Mouse (Mus musculus): ENCODE results near the gene Emg1.

Emg1 gene

DNA sequence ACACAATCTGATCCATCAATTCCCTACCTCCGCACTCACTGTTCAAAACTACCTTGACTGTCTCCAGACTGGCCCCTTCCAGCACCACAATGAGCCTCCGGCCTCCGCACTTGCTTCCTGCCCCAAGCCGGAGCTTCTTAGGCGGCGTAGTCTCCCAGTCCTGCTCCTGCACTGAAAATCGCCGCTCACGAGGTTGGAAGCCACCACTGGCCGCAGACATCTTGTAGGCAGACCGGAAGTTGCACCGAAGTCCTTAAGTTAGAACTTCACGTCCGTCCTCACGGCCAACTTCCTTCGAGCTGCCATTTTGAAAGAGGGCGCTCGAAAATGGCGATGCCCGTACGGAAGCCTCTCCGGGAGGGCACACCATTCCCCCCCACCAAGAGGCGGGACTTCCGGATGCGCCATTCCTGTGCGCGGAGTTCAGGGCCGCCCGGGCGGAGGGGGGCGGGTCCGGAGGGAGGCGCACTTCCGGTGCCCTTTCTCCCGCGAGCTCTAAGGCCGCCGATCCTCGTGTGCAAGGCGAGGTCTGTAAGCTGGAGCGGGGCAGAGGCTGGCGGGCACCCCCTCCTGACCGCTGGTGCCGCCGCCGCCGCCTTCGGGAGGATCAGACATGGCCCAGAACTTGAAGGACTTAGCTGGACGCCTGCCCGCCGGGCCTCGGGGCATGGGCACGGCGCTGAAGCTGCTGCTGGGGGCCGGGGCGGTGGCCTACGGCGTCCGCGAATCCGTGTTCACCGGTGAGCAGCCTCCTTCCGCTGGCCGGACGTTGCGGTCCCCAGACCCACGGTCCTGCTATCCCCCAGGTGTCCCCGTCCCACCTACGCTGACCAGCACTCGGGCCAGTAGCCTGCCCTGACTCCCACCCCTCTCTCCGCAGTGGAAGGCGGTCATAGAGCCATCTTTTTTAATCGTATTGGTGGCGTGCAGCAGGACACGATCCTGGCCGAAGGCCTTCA is at the start of gene Emg1, which contains the start of gene Phb2:
TSS of gene Emg1 (minus strand) at position 355 of the 959 bp plus-strand sequence.
TSS of gene Phb2 (plus strand) at position 513 of the 959 bp plus-strand sequence.
- DNase-seq (ENCODE audit: low spot score), result peak; percentile 98

- DNase-seq (ENCODE audit: low spot score), result peak; percentile 89
Measured at GRCm38 (mm10) chr6:124759259-124759658, 47.3 kb upstream of the Emg1 start.

DNA sequence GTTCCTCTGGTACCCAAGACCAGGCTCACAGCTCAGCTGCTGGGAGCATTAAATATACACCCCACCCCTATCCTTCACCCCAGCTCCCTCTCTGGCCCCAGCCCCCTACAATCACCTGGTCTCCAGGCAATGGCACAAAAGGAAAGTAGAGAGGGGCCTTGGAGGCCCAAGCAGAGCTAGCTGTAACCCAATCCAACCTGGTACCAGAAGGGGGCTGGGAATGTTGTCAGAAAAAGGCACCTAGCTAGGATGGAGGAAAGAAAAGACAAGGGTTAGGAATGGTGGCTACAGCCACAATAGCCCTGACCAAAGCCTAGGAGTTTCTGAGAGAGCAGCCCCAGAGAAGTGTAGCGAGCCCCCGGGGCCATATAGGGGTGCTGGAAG is 46.9 kb upstream of the Emg1 start:
- DNase-seq (ENCODE audit: low spot score), result no peak

GRCm38 (mm10) chr6:124757909-124758848 is 46.2 kb upstream of the Emg1 start:
- DNase-seq (ENCODE audit: low spot score), result peak; percentile 59

DNA sequence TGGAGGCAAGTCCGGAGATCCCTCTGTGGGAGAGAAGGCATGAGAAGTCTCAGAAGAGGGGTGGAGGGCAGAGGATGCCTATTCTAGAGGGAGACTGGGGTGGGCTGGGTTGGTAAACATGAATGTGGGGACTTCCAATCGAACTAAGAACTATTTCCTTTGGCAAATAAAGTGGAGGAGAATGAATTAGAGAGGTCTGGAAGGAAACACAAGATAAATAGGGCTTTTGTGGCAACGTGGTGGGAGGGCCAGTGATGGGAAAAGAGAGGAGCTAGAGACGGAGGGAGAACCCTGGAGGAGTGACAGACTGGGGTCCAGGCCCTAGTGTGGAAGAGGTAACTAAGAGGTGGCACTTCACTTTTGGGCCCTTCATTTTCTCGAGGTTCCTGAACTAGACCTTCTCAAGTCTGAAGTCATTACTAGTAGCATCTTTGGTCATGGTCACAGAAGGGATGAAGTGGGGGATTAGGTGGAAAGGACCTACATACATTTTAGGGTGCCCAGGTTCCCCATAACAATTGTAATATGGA is 45.4 kb upstream of the Emg1 start:
- DNase-seq (ENCODE audit: low spot score), result no peak

GRCm38 (mm10) chr6:124756652-124757350 is 44.8 kb upstream of the Emg1 start:
- peak; percentile 84 for DNase-seq (ENCODE audit: low spot score)

GRCm38 (mm10) chr6:124755831-124756595 is 44.0 kb upstream of the Emg1 start, which contains the start of the genes Gm45234 and Atn1:
TSS of gene Gm45234 (minus strand) at chr6:124756021.
TSS of gene Atn1 (minus strand) at chr6:124756524.
- DNase-seq (ENCODE audit: low spot score), result peak; percentile 75

GRCm38 (mm10) chr6:124755306-124755705 is 43.3 kb upstream of the Emg1 start:
- no peak for DNase-seq (ENCODE audit: low spot score)

- DNase-seq (ENCODE audit: low spot score), result no peak
Measured at GRCm38 (mm10) chr6:124753861-124754260, 41.9 kb upstream of the Emg1 start.

DNA sequence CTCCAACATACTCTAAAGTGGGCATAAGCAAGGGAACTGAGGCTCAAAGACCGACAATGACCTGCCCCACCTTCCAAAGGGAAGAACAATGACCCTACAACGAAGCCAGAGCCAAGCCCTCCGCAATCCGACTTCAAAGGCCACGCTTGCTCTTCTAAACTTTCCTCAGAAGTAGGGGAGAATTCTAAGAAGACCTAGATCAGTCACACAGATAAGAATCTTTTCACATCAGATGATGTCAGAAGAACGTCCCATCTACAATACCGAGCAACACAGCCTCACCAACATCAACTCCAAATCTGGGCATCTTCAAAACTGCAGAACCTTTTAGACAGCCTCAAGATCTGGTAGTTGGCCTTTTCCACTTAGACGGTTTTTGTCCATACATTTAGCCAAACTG is 38.4 kb upstream of the Emg1 start:
- no peak for DNase-seq (ENCODE audit: low spot score)

- DNase-seq (ENCODE audit: low spot score), result no peak
Measured at GRCm38 (mm10) chr6:124746654-124747632, 35.0 kb upstream of the Emg1 start.

GRCm38 (mm10) chr6:124746296-124746605 is 34.3 kb upstream of the Emg1 start:
- peak; percentile 36 for DNase-seq (ENCODE audit: low spot score)

DNA sequence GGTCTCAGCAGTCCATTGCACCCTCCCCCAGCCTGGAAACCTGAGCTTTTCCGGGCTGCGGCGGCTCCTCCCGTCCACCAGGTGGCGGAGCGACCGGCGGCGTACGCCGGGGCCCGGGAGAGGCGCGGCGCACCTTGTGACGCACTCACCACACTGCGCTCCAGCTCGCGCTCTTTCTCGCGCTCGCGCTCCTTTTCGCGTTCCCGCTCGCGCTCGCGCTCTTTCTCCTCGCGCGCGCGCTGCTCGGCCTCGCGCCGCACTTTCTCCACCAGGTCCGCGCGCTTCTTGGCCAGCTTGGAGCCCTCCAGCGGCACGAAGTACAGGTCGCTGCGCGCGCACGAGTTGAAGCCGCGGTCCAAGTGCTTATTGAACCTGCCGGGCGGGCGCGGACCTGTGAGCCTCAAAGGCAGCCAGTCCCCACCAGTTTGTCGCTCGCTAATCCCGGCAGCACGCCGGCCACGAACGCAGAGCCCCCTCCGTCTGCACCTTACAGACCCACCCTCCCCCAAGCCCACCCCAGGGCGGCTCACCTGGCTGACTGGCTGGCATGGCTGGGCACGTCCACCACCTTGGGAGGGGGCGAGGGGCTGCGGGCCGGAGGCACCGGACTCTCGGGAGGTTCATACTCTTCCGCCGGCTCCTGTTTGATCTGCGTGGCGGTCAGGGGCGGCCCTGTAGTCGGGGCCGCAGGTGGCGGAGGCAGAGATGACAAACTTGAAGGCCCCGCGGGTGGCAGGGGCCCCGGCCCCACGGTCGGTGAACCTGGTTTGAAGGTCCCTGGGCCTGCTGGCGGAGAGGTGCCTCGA is 33.7 kb upstream of the Emg1 start:
- peak; percentile 96 for DNase-seq (ENCODE audit: low spot score)

DNA sequence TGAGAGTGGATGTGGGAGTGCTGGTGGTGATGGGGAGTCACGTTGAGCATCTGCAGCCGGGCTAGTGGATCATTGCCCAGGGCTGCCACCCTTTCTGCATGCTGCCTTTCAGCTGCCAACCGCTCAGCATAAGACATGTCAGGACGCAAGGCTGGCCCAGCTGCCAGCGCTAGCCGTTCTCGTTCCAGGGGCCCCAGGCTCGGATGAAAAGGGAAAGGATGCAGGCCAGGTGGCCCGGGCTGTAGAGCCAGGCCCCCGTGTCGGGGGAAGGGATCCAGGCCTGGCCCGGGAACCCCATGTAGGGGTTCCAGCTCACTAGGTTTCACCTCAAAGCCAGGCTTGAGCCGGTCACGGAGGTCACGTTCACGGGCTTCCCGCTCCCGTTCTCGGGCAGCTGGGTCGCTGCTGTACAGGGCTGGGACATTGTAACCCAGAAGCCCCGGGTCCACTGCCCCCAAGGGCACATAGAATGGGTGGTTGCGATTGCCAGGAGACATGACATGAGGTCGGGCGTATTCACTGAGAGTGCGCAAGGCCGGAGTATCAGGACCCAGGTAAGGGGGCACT is 32.9 kb upstream of the Emg1 start:
- no peak for DNase-seq (ENCODE audit: low spot score)

GRCm38 (mm10) chr6:124743647-124744046 is 31.7 kb upstream of the Emg1 start:
- DNase-seq (ENCODE audit: low spot score), result no peak

DNA sequence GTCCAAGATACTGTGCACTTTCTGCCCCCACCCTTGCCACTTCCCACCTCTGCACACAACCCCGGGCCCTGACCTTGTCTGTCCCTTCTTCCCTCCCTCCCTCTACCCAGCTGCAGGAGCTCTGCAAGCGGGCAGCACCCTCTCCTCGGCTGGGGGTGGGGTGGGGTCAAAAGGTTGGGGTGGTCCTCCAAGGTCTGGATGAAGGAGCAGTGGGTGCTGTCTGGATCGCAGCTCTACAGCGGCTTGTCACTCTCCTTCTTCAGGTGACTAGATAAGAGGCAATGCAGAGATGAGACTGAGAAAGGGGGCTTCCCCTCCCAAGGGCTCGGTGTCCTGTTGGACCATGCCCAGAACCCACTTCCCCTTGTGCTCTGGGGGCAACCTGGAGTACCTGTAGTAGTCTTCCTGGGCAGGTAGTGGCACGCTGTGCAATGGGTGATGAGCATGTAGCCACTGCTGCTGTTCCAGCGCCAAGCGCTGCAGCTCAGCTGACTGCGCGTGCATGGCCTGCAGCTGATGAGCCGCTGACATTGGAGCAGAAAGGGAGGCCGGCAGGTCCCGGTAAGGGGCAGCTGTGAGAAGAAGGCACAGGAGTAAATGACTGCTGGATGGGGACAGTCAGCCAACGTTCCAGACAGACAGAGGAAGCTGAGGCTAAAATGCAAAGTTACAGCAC is 31.0 kb upstream of the Emg1 start:
- DNase-seq (ENCODE audit: low spot score), result no peak

DNA sequence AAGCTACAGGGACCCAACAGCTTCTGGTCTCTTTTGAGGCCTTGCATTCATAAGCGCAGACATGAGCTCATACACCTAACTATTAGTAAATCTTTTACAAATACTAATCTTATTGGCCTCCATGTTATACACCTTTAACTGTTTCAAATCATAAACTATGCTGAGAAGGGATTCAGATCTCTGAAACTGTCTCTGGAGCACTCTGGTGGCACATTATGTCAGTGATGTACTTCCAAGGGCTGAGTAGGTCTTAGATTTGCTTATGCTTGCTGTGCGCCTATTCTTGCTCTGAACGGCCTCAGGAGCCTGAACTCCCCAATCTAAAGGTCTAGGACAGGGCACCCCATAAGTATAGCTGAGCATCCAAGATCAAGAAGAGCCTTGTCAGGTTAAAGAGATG is 29.9 kb upstream of the Emg1 start:
- DNase-seq (ENCODE audit: low spot score), result no peak

Measured in embryo, embryonic 10 days (tissue).